Comparison of ENCODE assay signal across 26 mouse cellular contexts in the genomic region with DNA sequence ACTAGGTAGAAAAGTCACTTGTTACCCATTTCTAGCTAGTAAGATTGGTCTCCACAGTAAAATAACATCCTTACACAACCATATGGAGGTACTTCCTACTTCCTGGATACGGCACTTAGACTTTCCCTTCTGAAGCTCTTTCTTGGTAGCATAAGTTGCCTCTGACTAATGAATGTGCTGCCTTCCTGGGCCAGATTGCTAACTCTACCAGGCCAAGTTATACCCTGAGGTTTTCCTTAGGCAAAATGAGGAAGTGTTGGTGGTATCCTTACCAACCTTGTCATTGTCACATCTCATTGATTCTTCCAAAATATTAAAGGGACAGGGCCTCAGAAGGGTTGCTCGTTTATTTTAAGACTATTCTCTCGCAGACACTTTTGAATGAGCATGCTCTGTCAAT. TPM values are rescaled to one million over a fixed set of nuclear protein-coding genes. Genes with fewer than 3 reads are reported as not detected.
DNase-seq lines count a peak whose midpoint lies in the region; ATAC-seq lines count a peak whose summit lies in the region.
"Had no signal": no experiment of that assay in that cellular context is flagged by ENCODE, and none has a peak within 500 bp of the region (broad histone marks: within the 10 kb centered on the region; RNA-seq: fewer than 3 reads in every experiment).

No protein-coding gene starts in this region.

- H3K4me3 ChIP-seq in macrophage (ENCODE audit: inconsistent target) = no peak overlapping the region
- H3K4me3 ChIP-seq in hindbrain, embryonic 12.5 days = no peak overlapping the region
- no peak overlapping the region for H3K4me3 ChIP-seq in midbrain, embryonic 11.5 days (ENCODE audit: low read depth, low read length)
- H3K4me3 ChIP-seq: forebrain, embryonic 10.5 days; forebrain, embryonic 13.5 days; hindbrain, embryonic 13.5 days; intestine, embryonic 15.5 days had no signal

- H3K27me3 ChIP-seq in hindbrain, embryonic 12.5 days = no peaks in the 10 kb centered on the region
- H3K27me3 ChIP-seq in midbrain, embryonic 11.5 days (ENCODE audit: control insufficient read depth, insufficient read depth, low read length) = no peaks in the 10 kb centered on the region
- H3K27me3 ChIP-seq: forebrain, embryonic 13.5 days; hindbrain, embryonic 13.5 days; intestine, embryonic 15.5 days had no signal

- H3K9ac ChIP-seq in hindbrain, embryonic 12.5 days = no peak overlapping the region
- no peak overlapping the region for H3K9ac ChIP-seq in midbrain, embryonic 11.5 days (ENCODE audit: low read length)
- H3K9ac ChIP-seq: forebrain, embryonic 13.5 days; hindbrain, embryonic 13.5 days; intestine, embryonic 15.5 days had no signal

- H3K4me1 ChIP-seq in hindbrain, embryonic 12.5 days = no peaks in the 10 kb centered on the region
- no peaks in the 10 kb centered on the region for H3K4me1 ChIP-seq in midbrain, embryonic 11.5 days (ENCODE audit: control insufficient read depth, insufficient read depth, low read length)
- H3K4me1 ChIP-seq: forebrain, embryonic 10.5 days; forebrain, embryonic 13.5 days; hindbrain, embryonic 13.5 days; intestine, embryonic 15.5 days had no signal

- DNase-seq in 416B (ENCODE audit: low read depth) = peak; percentile 71
- no peak for DNase-seq in right cerebral cortex, postnatal 25 days
- no peak for DNase-seq in midbrain, embryonic 11.5 days (ENCODE audit: low spot score, missing footprints)
- DNase-seq: adrenal gland, adult 2 months; adrenal gland, postnatal 14 days; B cell, adult 2 months; cerebellum, adult 11-12 months; cerebellum, adult 9-10 months; cerebellum, postnatal 25 days; embryo, embryonic 11 days; gastrocnemius, postnatal 10 days; gastrocnemius, postnatal 36 days; heart, adult 11 months; heart, postnatal 36 days; kidney, adult 11 months had no signal

- ATAC-seq in common myeloid progenitor, adult 5-6 weeks (replicated peaks; ENCODE audit: low read depth, poor library complexity, severe bottlenecking) = peak; percentile 86
- no peak for ATAC-seq in hindbrain, embryonic 12.5 days (ENCODE audit: low FRiP score)
- ATAC-seq in midbrain, embryonic 11.5 days (ENCODE audit: low FRiP score) = no peak
- ATAC-seq: forebrain, embryonic 13.5 days; forebrain, embryonic 16.5 days; hindbrain, embryonic 16.5 days; intestine, embryonic 15.5 days had no signal

- WGBS in macrophage (ENCODE audit: missing documents) = 51% methylated on average over 3 of the region's 3 CpGs
- 85% methylated on average over 3 of the region's 3 CpGs for WGBS in hindbrain, embryonic 12.5 days
- 89% methylated on average over 3 of the region's 3 CpGs for WGBS in midbrain, embryonic 11.5 days

- H3K9me3 ChIP-seq in hindbrain, embryonic 12.5 days (replicated peaks) = no peaks in the 10 kb centered on the region
- no peaks in the 10 kb centered on the region for H3K9me3 ChIP-seq in midbrain, embryonic 11.5 days (ENCODE audit: control insufficient read depth, low read length)
- H3K9me3 ChIP-seq: forebrain, embryonic 10.5 days; forebrain, embryonic 13.5 days; hindbrain, embryonic 13.5 days; intestine, embryonic 15.5 days had no signal

- H3K36me3 ChIP-seq in macrophage (ENCODE audit: inconsistent target) = no peaks in the 10 kb centered on the region
- no peaks in the 10 kb centered on the region for H3K36me3 ChIP-seq in hindbrain, embryonic 12.5 days
- no peaks in the 10 kb centered on the region for H3K36me3 ChIP-seq in midbrain, embryonic 11.5 days (ENCODE audit: control insufficient read depth, insufficient read depth, low read length)
- H3K36me3 ChIP-seq: forebrain, embryonic 10.5 days; hindbrain, embryonic 13.5 days; intestine, embryonic 15.5 days had no signal

- H3K4me2 ChIP-seq in hindbrain, embryonic 12.5 days (replicated peaks) = no peak overlapping the region
- H3K4me2 ChIP-seq in midbrain, embryonic 11.5 days = no peak overlapping the region
- H3K4me2 ChIP-seq: forebrain, embryonic 13.5 days; heart, embryonic 11.5 days; hindbrain, embryonic 13.5 days; intestine, embryonic 15.5 days had no signal

- peak overlapping the region; percentile 44 for H3K27ac ChIP-seq in macrophage
- no peak overlapping the region for H3K27ac ChIP-seq in hindbrain, embryonic 12.5 days
- H3K27ac ChIP-seq in midbrain, embryonic 11.5 days (ENCODE audit: low read depth, low read length) = no peak overlapping the region
- H3K27ac ChIP-seq: forebrain, embryonic 10.5 days; forebrain, embryonic 13.5 days; hindbrain, embryonic 13.5 days; intestine, embryonic 15.5 days had no signal

- H3K79me2 ChIP-seq in macrophage (ENCODE audit: inconsistent target) = no peaks in the 10 kb centered on the region

RNA-seq across cellular contexts. Expression of gene Gnaq, which starts 22.0 kb away (rescaled TPM):
- total RNA-seq in common myeloid progenitor, adult 5-6 weeks (2017) = 14.9 and 20.5 TPM in 2 replicates
- 100 to 1,000 TPM; 111 to 223 (median 174) TPM for total RNA-seq in macrophage (2018; cell fraction: chromatin; rRNA removed)
- total RNA-seq in macrophage (2018; cell fraction: cytosol; rRNA removed) = 10 to 100 TPM; 39.0 to 96.9 (median 65.1) TPM
- total RNA-seq in macrophage (2018; cell fraction: nucleus; rRNA removed) = 100 to 1,000 TPM in 25 of 26 experiments, 10 to 100 TPM in 1; 94.4 to 285 (median 144) TPM
- 52.0 to 78.9 TPM (median 60.5 TPM) in 3 replicates for polyA plus RNA-seq in macrophage (2018)
- 49.3 and 54.4 TPM in 2 replicates for polyA plus RNA-seq in hindbrain, embryonic 12.5 days (2016; fragmentation: Nextera tagmentation; extraction: Ambion mirVana)
- polyA plus RNA-seq in midbrain, embryonic 11.5 days (2014; fragmentation: Nextera tagmentation; extraction: Ambion mirVana) = 22.6 and 24.0 TPM in 2 replicates
- total RNA-seq: MEL had no signal
